8 mouse cellular contexts compared by ENCODE assay signal in genomic region chr4:46040594-46041192, GRCm38 (mm10). TPM values are rescaled to one million over a fixed set of nuclear protein-coding genes. Genes with fewer than 3 reads are reported as not detected.
DNase-seq lines count a peak whose midpoint lies in the region; ATAC-seq and TF ChIP-seq lines count a peak whose summit lies in the region.

No protein-coding gene starts in this region.

- 11% methylated on average over 9 of the region's 9 CpGs for WGBS in lung, postnatal 0 days

- peak overlapping the region; percentile 99 for H3K4me2 ChIP-seq in lung, postnatal 0 days (replicated peaks; ENCODE audit: low read depth, low read length)

- DNase-seq in layer of hippocampus, adult 2 months (ENCODE audit: low spot score in 2 of 2) = no peak
- no peak for DNase-seq in layer of hippocampus, adult 9-10 months (ENCODE audit: low spot score)
- DNase-seq in MEL-GATA-1-ER (ENCODE audit: extremely low read depth, low read depth) = peak; percentile 99
- peak; percentile 76 to 83 for DNase-seq in cerebellum, postnatal 10 days
- peak; percentile 61 for DNase-seq in heart, postnatal 4 days
- DNase-seq in lung, postnatal 0 days (ENCODE audit: low spot score) = peak; percentile 37
- no peak for DNase-seq in T-cell, adult 2 months (ENCODE audit: low spot score)
- no peak for DNase-seq in gastrocnemius, postnatal 10 days

- no peak overlapping the region for H3K9ac ChIP-seq in lung, postnatal 0 days (replicated peaks; ENCODE audit: low read depth)

- TF ChIP-seq CTCF in layer of hippocampus, adult 2 months (conservative IDR thresholded peaks at IDR 0.05) = peak; percentile 78
- TF ChIP-seq CTCF in lung, postnatal 0 days (IDR thresholded peaks at IDR 0.05) = peak; percentile 76

- no peak for TF ChIP-seq EP300 in lung, postnatal 0 days (IDR thresholded peaks at IDR 0.05)

- H3K9me3 ChIP-seq in lung, postnatal 0 days (ENCODE audit: low read length) = no peaks in the 10 kb centered on the region

- H3K27me3 ChIP-seq in lung, postnatal 0 days (replicated peaks; ENCODE audit: insufficient read depth, low read length) = peaks cover 6% of the 10 kb centered on the region; the same call in 1 of the 2 replicates

- H3K36me3 ChIP-seq in lung, postnatal 0 days (ENCODE audit: insufficient read depth, low read length) = no peaks in the 10 kb centered on the region

- ATAC-seq in lung, postnatal 0 days = 0 out of 2 replicates have a peak, but pooled peaks have one; percentile 7

- peak overlapping the region; percentile 94 for H3K27ac ChIP-seq in layer of hippocampus, adult 2 months
- H3K27ac ChIP-seq in lung, postnatal 0 days (ENCODE audit: low read length) = no peak overlapping the region

- peaks cover 4% of the 10 kb centered on the region; the same call in 1 of the 2 replicates for H3K4me1 ChIP-seq in lung, postnatal 0 days (ENCODE audit: insufficient read depth, low read depth, low read length)

- peak overlapping the region; percentile 83 for H3K4me3 ChIP-seq in layer of hippocampus, adult 2 months
- H3K4me3 ChIP-seq in lung, postnatal 0 days (ENCODE audit: low read depth, low read length) = peak overlapping the region; percentile 61; the same call in 1 of the 2 replicates

RNA-seq across cellular contexts. Expression of gene Tmod1, which starts 2.0 kb away (rescaled TPM):
- total RNA-seq in layer of hippocampus, adult 2 months (2021) = 10 to 100 TPM; 21.5 to 25.9 TPM
- 100 to 1,000 TPM; 278 to 282 TPM for total RNA-seq in heart, postnatal 4 days (2021)
- polyA plus RNA-seq in lung, postnatal 0 days (2015; fragmentation: Nextera tagmentation; extraction: Ambion mirVana) = 14.3 and 15.0 TPM in 2 replicates
- 100 to 1,000 TPM; 251 to 256 TPM for total RNA-seq in gastrocnemius, postnatal 10 days (2021)

Comparison
In these comparisons a context has a peak if more than half of its experiments do, and no peak if none do; other contexts are left out.
1. DNase-seq: peak in MEL-GATA-1-ER (single experiment), cerebellum, postnatal 10 days (2 of 2), heart, postnatal 4 days (single experiment) and lung, postnatal 0 days (single experiment); none in layer of hippocampus, adult 2 months (0 of 2), layer of hippocampus, adult 9-10 months (single experiment), T-cell, adult 2 months (single experiment) and gastrocnemius, postnatal 10 days (single experiment).
2. RNA of gene Tmod1, which starts 2.0 kb away (total RNA-seq): 278 to 282 TPM in heart, postnatal 4 days and 251 to 256 TPM in gastrocnemius, postnatal 10 days; 21.5 to 25.9 TPM in layer of hippocampus, adult 2 months; every median in the first group is over 4 times any median in the second.